Mouse (Mus musculus): Measurements from ENCODE around the gene Dennd5b. TPM values are rescaled to one million over a fixed set of nuclear protein-coding genes. Genes with fewer than 3 reads are reported as not detected.

Dennd5b gene
- total RNA-seq, 1 experiment, result 11.5 TPM

DNA sequence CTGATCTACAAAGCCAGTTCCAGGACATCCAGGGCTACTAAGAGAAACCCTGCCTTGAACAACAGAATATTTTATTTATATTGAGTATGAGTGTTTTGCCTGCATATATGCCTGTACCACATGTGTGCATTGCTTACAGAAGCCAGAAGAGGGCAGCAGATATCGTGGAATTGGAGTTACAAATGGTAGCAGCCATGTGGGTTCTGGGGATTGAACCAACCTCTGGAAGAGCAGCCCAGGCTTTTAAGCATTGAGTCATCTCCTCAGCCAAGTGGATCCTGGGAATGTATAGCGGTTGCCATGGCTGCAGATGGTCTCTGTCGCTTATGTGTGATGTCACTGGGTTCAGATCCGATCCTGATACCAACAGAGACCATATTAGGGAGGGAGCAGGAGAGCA is 25.2 kb upstream of the Dennd5b start:
- no peak overlapping the region for H3K27ac ChIP-seq (ENCODE audit: insufficient read depth, low read depth, low read length, poor library complexity, severe bottlenecking)
- no peak overlapping the region for H3K4me3 ChIP-seq (ENCODE audit: insufficient read depth in 1 of 2, low read depth in 1 of 2, low read length in 2 of 2, poor library complexity in 1 of 2, severe bottlenecking in 1 of 2)
- peak; percentile 54 for DNase-seq (ENCODE audit: low read depth, low spot score)
- peaks cover 2 to 9% of the 10 kb centered on the region in 2 experiments; a peak in 3 of 4 replicates for H3K4me1 ChIP-seq (ENCODE audit: control insufficient read depth in 2 of 2, insufficient read depth in 2 of 2, low read length in 2 of 2, poor library complexity in 1 of 2)
- no peaks in the 10 kb centered on the region for H3K9me3 ChIP-seq (ENCODE audit: control insufficient read depth, insufficient read depth, low read depth, low read length)
- H3K36me3 ChIP-seq (ENCODE audit: control insufficient read depth, insufficient read depth, low read length, poor library complexity, severe bottlenecking), result no peaks in the 10 kb centered on the region
- in situ Hi-C loops (cut with MboI; ENCODE audit: low sequenced_read_pairs in 2 of 2, unreplicated experiment in 2 of 2), result loop anchor here in 1 of 2 experiments (5.0 kb wide), 1 partner anchor 251 kb away; no protein-coding TSS in a partner anchor
- no peak overlapping the region for H3K9ac ChIP-seq (ENCODE audit: insufficient read depth, low read depth, low read length, poor library complexity, severe bottlenecking)
- TF ChIP-seq MAFK (IDR thresholded peaks at IDR 0.05; ENCODE audit: insufficient read depth, low read depth, low read length) (no peak), ZNF384 (IDR thresholded peaks at IDR 0.05; ENCODE audit: low read depth, low read length) (peak; percentile 38; the same call in 1 of the 2 replicates), ZC3H11A (IDR thresholded peaks at IDR 0.05; ENCODE audit: borderline replicate concordance, low read depth, low read length) (peak; percentile 90), CHD2 (IDR thresholded peaks at IDR 0.05; ENCODE audit: low read depth, low read length) (no peak), HCFC1 (IDR thresholded peaks at IDR 0.05; ENCODE audit: borderline replicate concordance, insufficient read depth, low read length) (0 out of 2 replicates have a peak, but pooled peaks have one; percentile 25)

GRCm38 (mm10) chr6:149123042-149123441 is 21.6 kb upstream of the Dennd5b start:
- Histone ChIP-seq H3K9me3 (ENCODE audit: control insufficient read depth, insufficient read depth, low read depth, low read length) (no peaks in the 10 kb centered on the region), H3K4me3 (ENCODE audit: insufficient read depth in 1 of 2, low read depth in 1 of 2, low read length in 2 of 2, poor library complexity in 1 of 2, severe bottlenecking in 1 of 2) (no peak overlapping the region), H3K27ac (ENCODE audit: insufficient read depth, low read depth, low read length, poor library complexity, severe bottlenecking) (no peak overlapping the region; the same call in 1 of the 2 replicates), H3K9ac (ENCODE audit: insufficient read depth, low read depth, low read length, poor library complexity, severe bottlenecking) (no peak overlapping the region), H3K4me1 (ENCODE audit: control insufficient read depth in 2 of 2, insufficient read depth in 2 of 2, low read length in 2 of 2, poor library complexity in 1 of 2) (peaks cover 2% of the 10 kb centered on the region in 2 experiments; a peak in 1 of 4 replicates), H3K36me3 (ENCODE audit: control insufficient read depth, insufficient read depth, low read length, poor library complexity, severe bottlenecking) (no peaks in the 10 kb centered on the region)
- DNase-seq (ENCODE audit: low read depth, low spot score), result no peak
- peak; percentile 75 for TF ChIP-seq MAFK (IDR thresholded peaks at IDR 0.05; ENCODE audit: insufficient read depth, low read depth, low read length)
- no peak for TF ChIP-seq HCFC1 (IDR thresholded peaks at IDR 0.05; ENCODE audit: borderline replicate concordance, insufficient read depth, low read length)
- in situ Hi-C loops (cut with MboI; ENCODE audit: low sequenced_read_pairs in 2 of 2, unreplicated experiment in 2 of 2), result no loop called here

DNA sequence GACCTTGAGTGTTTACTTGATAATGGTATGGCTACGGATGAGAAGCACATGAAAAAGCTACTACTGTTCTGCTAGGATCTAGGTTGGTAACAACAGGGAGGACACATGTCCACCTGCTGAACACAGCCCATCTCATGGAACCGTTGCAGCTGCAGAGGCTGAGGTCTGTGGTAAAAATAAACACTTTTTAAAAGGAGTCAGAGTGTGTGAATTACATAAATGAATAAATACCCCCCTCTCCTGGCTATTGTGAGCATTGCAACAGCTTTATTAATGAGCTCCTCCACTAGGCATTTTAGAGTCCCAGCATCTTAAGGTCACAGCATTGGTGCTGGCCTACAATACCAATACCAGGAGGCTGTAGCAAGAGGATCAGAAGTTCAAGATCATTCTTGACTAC is 18.4 kb upstream of the Dennd5b start:
- peak; percentile 63 for DNase-seq (ENCODE audit: low read depth, low spot score)
- Histone ChIP-seq H3K27ac (ENCODE audit: insufficient read depth, low read depth, low read length, poor library complexity, severe bottlenecking) (no peak overlapping the region), H3K4me1 (ENCODE audit: control insufficient read depth in 2 of 2, insufficient read depth in 2 of 2, low read length in 2 of 2, poor library complexity in 1 of 2) (0 out of 4 replicates have a peak, but pooled peaks cover 0 to 2% of the 10 kb centered on the region in 2 experiments), H3K9me3 (ENCODE audit: control insufficient read depth, insufficient read depth, low read depth, low read length) (no peaks in the 10 kb centered on the region), H3K36me3 (ENCODE audit: control insufficient read depth, insufficient read depth, low read length, poor library complexity, severe bottlenecking) (no peaks in the 10 kb centered on the region), H3K4me3 (ENCODE audit: insufficient read depth in 1 of 2, low read depth in 1 of 2, low read length in 2 of 2, poor library complexity in 1 of 2, severe bottlenecking in 1 of 2) (no peak overlapping the region), H3K9ac (ENCODE audit: insufficient read depth, low read depth, low read length, poor library complexity, severe bottlenecking) (no peak overlapping the region)
- peak; percentile 91 for TF ChIP-seq ZC3H11A (IDR thresholded peaks at IDR 0.05; ENCODE audit: borderline replicate concordance, low read depth, low read length)
- TF ChIP-seq HCFC1 (IDR thresholded peaks at IDR 0.05; ENCODE audit: borderline replicate concordance, insufficient read depth, low read length), result no peak
- 0 out of 2 replicates have a peak, but pooled peaks have one; percentile 7 for TF ChIP-seq ZNF384 (IDR thresholded peaks at IDR 0.05; ENCODE audit: low read depth, low read length)
- in situ Hi-C loops (cut with MboI; ENCODE audit: low sequenced_read_pairs in 2 of 2, unreplicated experiment in 2 of 2), result loop anchor here in 1 of 2 experiments (10.0 kb wide), 1 partner anchor 105 kb away; no protein-coding TSS in a partner anchor

- H3K9ac ChIP-seq (ENCODE audit: insufficient read depth, low read depth, low read length, poor library complexity, severe bottlenecking), result no peak overlapping the region
- H3K36me3 ChIP-seq (ENCODE audit: control insufficient read depth, insufficient read depth, low read length, poor library complexity, severe bottlenecking), result no peaks in the 10 kb centered on the region
- no peak overlapping the region for H3K4me3 ChIP-seq (ENCODE audit: insufficient read depth in 1 of 2, low read depth in 1 of 2, low read length in 2 of 2, poor library complexity in 1 of 2, severe bottlenecking in 1 of 2)
- in situ Hi-C loops (cut with MboI; ENCODE audit: low sequenced_read_pairs in 2 of 2, unreplicated experiment in 2 of 2), result loop anchor here in 1 of 2 experiments (10.0 kb wide), 1 partner anchor 104 kb away; no protein-coding TSS in a partner anchor
- DNase-seq (ENCODE audit: low read depth, low spot score), result no peak
- 0 out of 4 replicates have a peak, but pooled peaks cover 0 to 2% of the 10 kb centered on the region in 2 experiments for H3K4me1 ChIP-seq (ENCODE audit: control insufficient read depth in 2 of 2, insufficient read depth in 2 of 2, low read length in 2 of 2, poor library complexity in 1 of 2)
- TF ChIP-seq ZNF384 (IDR thresholded peaks at IDR 0.05; ENCODE audit: low read depth, low read length) (no peak), HCFC1 (IDR thresholded peaks at IDR 0.05; ENCODE audit: borderline replicate concordance, insufficient read depth, low read length) (no peak), MAFK (IDR thresholded peaks at IDR 0.05; ENCODE audit: insufficient read depth, low read depth, low read length) (no peak), CHD2 (IDR thresholded peaks at IDR 0.05; ENCODE audit: low read depth, low read length) (no peak), ZC3H11A (IDR thresholded peaks at IDR 0.05; ENCODE audit: borderline replicate concordance, low read depth, low read length) (no peak)
- H3K27ac ChIP-seq (ENCODE audit: insufficient read depth, low read depth, low read length, poor library complexity, severe bottlenecking), result no peak overlapping the region
- no peaks in the 10 kb centered on the region for H3K9me3 ChIP-seq (ENCODE audit: control insufficient read depth, insufficient read depth, low read depth, low read length)
Measured at GRCm38 (mm10) chr6:149118935-149119334, 17.5 kb upstream of the Dennd5b start.
